Mouse (Mus musculus): Measurements from ENCODE around the gene Rps11.
"Not testable (repeated sequence)": the region's sequence is repeated elsewhere in the genome, so short reads cannot be mapped to it uniquely, and the experiment has no call there.

Rps11 gene

GRCm38 (mm10) chr7:45131850-45132249, 7.6 kb upstream of the Rps11 start:
- TF ChIP-seq NANOG (IDR thresholded peaks at IDR 0.05; ENCODE audit: borderline replicate concordance, low read length) (no peak), POU5F1 (IDR thresholded peaks at IDR 0.05; ENCODE audit: borderline replicate concordance, low read length) (no peak), CTCF (conservative IDR thresholded peaks at IDR 0.05; ENCODE audit: low read length) (no peak)
- Histone ChIP-seq H3K36me3 (ENCODE audit: insufficient read depth, low read length) (peaks cover 14% of the 10 kb centered on the region), H3K9me3 (ENCODE audit: low read length) (no peaks in the 10 kb centered on the region), H3K27me3 (ENCODE audit: insufficient read depth, low read length) (peaks cover 14% of the 10 kb centered on the region), H3K4me3 (replicated peaks; ENCODE audit: low read length) (peak overlapping the region; percentile 57), H3K4me1 (replicated peaks; ENCODE audit: low read depth, low read length) (peaks cover 66% of the 10 kb centered on the region)

GRCm38 (mm10) chr7:45129776-45130512, 5.7 kb upstream of the Rps11 start:
- Histone ChIP-seq H3K4me1 (replicated peaks; ENCODE audit: low read depth, low read length) (peaks cover 53% of the 10 kb centered on the region), H3K4me3 (replicated peaks; ENCODE audit: low read length) (peak overlapping the region; percentile 92), H3K36me3 (ENCODE audit: insufficient read depth, low read length) (peaks cover 29% of the 10 kb centered on the region), H3K27me3 (ENCODE audit: insufficient read depth, low read length) (no peaks in the 10 kb centered on the region; the same call in 1 of the 2 replicates), H3K9me3 (ENCODE audit: low read length) (no peaks in the 10 kb centered on the region)
- TF ChIP-seq CTCF (conservative IDR thresholded peaks at IDR 0.05; ENCODE audit: low read length) = no peak
- no peak for TF ChIP-seq NANOG (IDR thresholded peaks at IDR 0.05; ENCODE audit: borderline replicate concordance, low read length)

- Histone ChIP-seq H3K9me3 (ENCODE audit: low read length) (no peaks in the 10 kb centered on the region), H3K4me3 (replicated peaks; ENCODE audit: low read length) (peak overlapping the region; percentile 92), H3K27me3 (ENCODE audit: insufficient read depth, low read length) (no peaks in the 10 kb centered on the region), H3K36me3 (ENCODE audit: insufficient read depth, low read length) (peaks cover 29% of the 10 kb centered on the region), H3K4me1 (replicated peaks; ENCODE audit: low read depth, low read length) (peaks cover 46% of the 10 kb centered on the region)
- TF ChIP-seq NANOG (IDR thresholded peaks at IDR 0.05; ENCODE audit: borderline replicate concordance, low read length) (no peak), CTCF (conservative IDR thresholded peaks at IDR 0.05; ENCODE audit: low read length) (no peak), POU5F1 (IDR thresholded peaks at IDR 0.05; ENCODE audit: borderline replicate concordance, low read length) (no peak)
These were observed 5.1 kb upstream of the Rps11 start for GRCm38 (mm10) chr7:45129318-45129717.

DNA sequence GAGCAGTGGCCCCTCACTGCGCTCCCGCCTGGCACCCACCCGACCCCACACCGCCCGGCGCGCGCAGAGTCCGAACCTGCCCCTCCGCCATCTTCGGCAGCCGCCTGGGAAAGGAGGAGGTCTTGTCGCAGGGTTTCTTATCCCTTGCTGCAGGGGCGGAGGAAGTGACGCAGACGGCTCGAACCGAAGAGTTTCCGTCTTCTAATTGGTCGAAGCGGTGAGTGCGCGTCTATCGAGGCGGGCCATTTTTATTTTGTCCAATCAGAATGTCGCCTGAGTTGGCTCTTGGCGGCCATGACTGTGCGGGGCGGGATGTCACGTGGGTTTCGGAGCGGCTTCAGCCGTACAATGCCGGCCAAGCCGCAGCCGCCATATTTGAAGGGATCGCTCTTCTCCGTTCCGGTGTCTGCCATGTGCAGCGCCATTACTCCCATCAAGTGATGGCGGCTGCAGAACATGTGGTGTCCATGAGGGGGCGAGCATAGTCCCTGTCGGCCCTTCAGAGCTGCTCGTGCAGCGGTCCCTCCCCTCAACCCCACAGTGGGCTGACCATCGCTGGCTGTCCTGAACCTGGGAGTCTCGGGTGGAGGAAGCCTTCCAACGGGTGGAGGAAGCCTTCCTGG, 4.5 kb upstream of the Rps11 start, which contains the start of gene Rpl13a:
TSS of gene Rpl13a (minus strand) at position 138 of the 623 bp plus-strand sequence.
- peaks cover 29% of the 10 kb centered on the region for H3K36me3 ChIP-seq (ENCODE audit: insufficient read depth, low read length)
- no peaks in the 10 kb centered on the region for H3K27me3 ChIP-seq (ENCODE audit: insufficient read depth, low read length)
- H3K4me3 ChIP-seq (replicated peaks; ENCODE audit: low read length) = peak within 1 kb of the TSS; percentile 92
- peaks cover 41% of the 10 kb centered on the region for H3K4me1 ChIP-seq (replicated peaks; ENCODE audit: low read depth, low read length)
- no peak for TF ChIP-seq NANOG (IDR thresholded peaks at IDR 0.05; ENCODE audit: borderline replicate concordance, low read length)
- peak; percentile 41 for TF ChIP-seq CTCF (conservative IDR thresholded peaks at IDR 0.05; ENCODE audit: low read length)
- no peaks in the 10 kb centered on the region for H3K9me3 ChIP-seq (ENCODE audit: low read length)

GRCm38 (mm10) chr7:45127700-45128224, 3.5 kb upstream of the Rps11 start:
- no peaks in the 10 kb centered on the region for H3K9me3 ChIP-seq (ENCODE audit: low read length)
- peaks cover 39% of the 10 kb centered on the region for H3K36me3 ChIP-seq (ENCODE audit: insufficient read depth, low read length)
- peaks cover 33% of the 10 kb centered on the region for H3K4me1 ChIP-seq (replicated peaks; ENCODE audit: low read depth, low read length)
- no peak for TF ChIP-seq CTCF (conservative IDR thresholded peaks at IDR 0.05; ENCODE audit: low read length)
- no peak for TF ChIP-seq POU5F1 (IDR thresholded peaks at IDR 0.05; ENCODE audit: borderline replicate concordance, low read length)
- TF ChIP-seq NANOG (IDR thresholded peaks at IDR 0.05; ENCODE audit: borderline replicate concordance, low read length) = no peak
- peak overlapping the region; percentile 92 for H3K4me3 ChIP-seq (replicated peaks; ENCODE audit: low read length)
- no peaks in the 10 kb centered on the region for H3K27me3 ChIP-seq (ENCODE audit: insufficient read depth, low read length)

- H3K36me3 ChIP-seq (ENCODE audit: insufficient read depth, low read length) = peaks cover 45% of the 10 kb centered on the region
- TF ChIP-seq CTCF (conservative IDR thresholded peaks at IDR 0.05; ENCODE audit: low read length) (peak; percentile 21; the same call in 1 of the 2 replicates), POU5F1 (IDR thresholded peaks at IDR 0.05; ENCODE audit: borderline replicate concordance, low read length) (no peak), NANOG (IDR thresholded peaks at IDR 0.05; ENCODE audit: borderline replicate concordance, low read length) (no peak)
- no peaks in the 10 kb centered on the region for H3K9me3 ChIP-seq (ENCODE audit: low read length)
- no peaks in the 10 kb centered on the region for H3K27me3 ChIP-seq (ENCODE audit: insufficient read depth, low read length)
- peak overlapping the region; percentile 92 for H3K4me3 ChIP-seq (replicated peaks; ENCODE audit: low read length)
- peaks cover 32% of the 10 kb centered on the region for H3K4me1 ChIP-seq (replicated peaks; ENCODE audit: low read depth, low read length)
These were observed 2.8 kb upstream of the Rps11 start for GRCm38 (mm10) chr7:45126844-45127699.

DNA sequence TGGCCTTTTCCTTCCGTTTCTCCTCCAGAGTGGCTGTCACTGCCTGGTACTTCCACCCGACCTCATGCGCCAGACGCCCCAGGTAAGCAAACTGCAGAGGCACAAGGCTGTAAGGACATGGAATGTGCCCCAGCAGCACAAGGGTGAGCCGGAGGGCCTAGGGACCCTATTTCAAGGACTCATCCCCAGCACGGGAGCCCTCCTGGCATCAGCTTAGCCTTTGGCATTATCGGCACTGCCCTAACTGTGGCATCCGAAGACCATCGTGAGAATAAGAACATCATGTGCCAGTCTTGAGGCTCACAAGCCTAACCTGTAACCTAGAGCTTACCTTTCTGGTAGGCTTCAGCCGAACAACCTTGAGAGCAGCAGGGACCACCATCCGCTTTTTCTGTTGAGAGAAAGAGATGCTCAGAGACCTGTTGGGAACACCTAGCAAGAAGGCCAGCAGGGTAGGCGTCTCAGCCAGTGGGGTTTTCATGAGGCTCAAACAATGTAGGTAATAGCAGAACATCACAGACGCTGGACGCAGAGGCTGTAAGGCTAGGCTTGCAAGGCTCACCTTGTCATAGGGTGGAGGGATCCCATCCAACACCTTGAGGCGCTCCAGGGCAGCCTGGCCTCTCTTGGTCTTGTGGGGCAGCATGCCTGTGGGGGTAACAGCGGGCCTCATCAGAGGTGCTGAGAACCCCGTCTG, 2.1 kb upstream of the Rps11 start:
- Histone ChIP-seq H3K4me1 (replicated peaks; ENCODE audit: low read depth, low read length) (peaks cover 32% of the 10 kb centered on the region), H3K4me3 (replicated peaks; ENCODE audit: low read length) (peak overlapping the region; percentile 92), H3K27me3 (ENCODE audit: insufficient read depth, low read length) (no peaks in the 10 kb centered on the region), H3K9me3 (ENCODE audit: low read length) (no peaks in the 10 kb centered on the region), H3K36me3 (ENCODE audit: insufficient read depth, low read length) (peaks cover 53% of the 10 kb centered on the region)
- TF ChIP-seq NANOG (IDR thresholded peaks at IDR 0.05; ENCODE audit: borderline replicate concordance, low read length) (no peak), POU5F1 (IDR thresholded peaks at IDR 0.05; ENCODE audit: borderline replicate concordance, low read length) (no peak), CTCF (conservative IDR thresholded peaks at IDR 0.05; ENCODE audit: low read length) (no peak)

DNA sequence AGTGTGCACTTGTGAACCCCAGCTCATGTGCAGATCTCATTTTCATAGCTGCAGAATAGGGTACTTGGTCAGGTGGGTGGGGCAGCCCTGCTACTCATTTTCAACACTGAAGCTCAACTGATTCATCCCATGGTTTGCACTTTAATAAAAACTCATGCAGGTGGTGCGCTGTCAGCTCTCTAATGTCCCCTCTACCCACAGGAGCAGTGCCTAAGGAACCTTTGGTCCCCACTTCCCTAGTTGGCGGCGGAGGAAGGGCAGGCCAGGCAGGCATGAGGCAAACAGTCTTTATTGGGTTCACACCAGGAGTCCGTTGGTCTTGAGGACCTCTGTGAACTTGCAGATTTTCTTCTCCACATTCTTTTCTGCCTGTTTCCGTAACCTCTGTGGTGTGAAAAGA, 1.4 kb upstream of the Rps11 start:
- not testable (repeated sequence) for H3K27me3 ChIP-seq (ENCODE audit: insufficient read depth, low read length); H3K9me3 ChIP-seq (ENCODE audit: low read length)
- Histone ChIP-seq H3K4me3 (replicated peaks; ENCODE audit: low read length) (peak overlapping the region; percentile 92), H3K4me1 (replicated peaks; ENCODE audit: low read depth, low read length) (peaks cover 32% of the 10 kb centered on the region), H3K36me3 (ENCODE audit: insufficient read depth, low read length) (peaks cover 60% of the 10 kb centered on the region)
